Mouse (Mus musculus): ENCODE results near the gene Nr5a2.

The Nr5a2 gene

GRCm38 (mm10) chr1:136839202-136839601 is 121.0 kb downstream of the Nr5a2 start:
- 79% methylated on average over 10 of the region's 10 CpGs for whole genome bisulfite sequencing

- WGBS = 65% methylated on average over 12 of the region's 12 CpGs
These were observed 127.7 kb downstream of the Nr5a2 start for GRCm38 (mm10) chr1:136832305-136833152.

- 86% methylated on average over 6 of the region's 6 CpGs for WGBS
These were observed 129.3 kb downstream of the Nr5a2 start for GRCm38 (mm10) chr1:136830992-136831391.

GRCm38 (mm10) chr1:136829931-136830330 is 130.3 kb downstream of the Nr5a2 start:
- WGBS = 97% methylated on average over 3 of the region's 3 CpGs

GRCm38 (mm10) chr1:136823897-136824296 is 136.4 kb downstream of the Nr5a2 start:
- 80% methylated on average over 4 of the region's 4 CpGs for WGBS

- 69% methylated on average over 6 of the region's 6 CpGs for WGBS
These were observed 159.6 kb downstream of the Nr5a2 start for GRCm38 (mm10) chr1:136800625-136801024.

- 50% methylated on average over 17 of the region's 17 CpGs for WGBS
These were observed 163.7 kb downstream of the Nr5a2 start for GRCm38 (mm10) chr1:136796361-136797090.

- 97% methylated on average over 12 of the region's 12 CpGs for WGBS
These were observed 167.0 kb downstream of the Nr5a2 start for GRCm38 (mm10) chr1:136792957-136793883.
